11 mouse cellular contexts compared by ENCODE assay signal in genomic region chr6:38145463-38146065, GRCm38 (mm10). TPM values are rescaled to one million over a fixed set of nuclear protein-coding genes. Genes with fewer than 3 reads are reported as not detected.
A peak's percentile ranks its signal among the peaks of the same experiment; 100 is the strongest.
DNase-seq lines count a peak whose midpoint lies in the region; ATAC-seq and TF ChIP-seq lines count a peak whose summit lies in the region.
"Had no signal": no experiment of that assay in that cellular context is flagged by ENCODE, and none has a peak within 500 bp of the region (broad histone marks: within the 10 kb centered on the region; RNA-seq: fewer than 3 reads in every experiment).

No protein-coding gene starts in this region.

- peaks cover 12% of the 10 kb centered on the region for H3K4me1 ChIP-seq in heart, adult 2 months (ENCODE audit: control insufficient read depth, insufficient read depth, low read length)
- H3K4me1 ChIP-seq in embryonic facial prominence, embryonic 15.5 days, result peaks cover 22% of the 10 kb centered on the region

- ATAC-seq in embryonic facial prominence, embryonic 15.5 days (ENCODE audit: insufficient number of reproducible peaks, low FRiP score, low TSS enrichment, low read depth), result no peak
- ATAC-seq: forebrain, embryonic 14.5 days had no signal

- no peak for TF ChIP-seq CTCF in heart, adult 2 months (IDR thresholded peaks at IDR 0.05)

- intact Hi-C loops in heart, adult 2 months (cut with DNase I), result loop anchor here (5.0 kb wide), 1 partner anchor 723 kb away; no protein-coding TSS in a partner anchor

- peak overlapping the region; percentile 75 for H3K27ac ChIP-seq in heart, adult 2 months
- peak overlapping the region; percentile 82 for H3K27ac ChIP-seq in embryonic facial prominence, embryonic 15.5 days (replicated peaks)
- H3K27ac ChIP-seq: neural tube, embryonic 12.5 days had no signal

- H3K9ac ChIP-seq in heart, adult 2 months (ENCODE audit: low read depth, low read length), result no peak overlapping the region
- H3K9ac ChIP-seq in embryonic facial prominence, embryonic 15.5 days, result no peak overlapping the region
- H3K9ac ChIP-seq: neural tube, embryonic 12.5 days had no signal

- no peaks in the 10 kb centered on the region for H3K27me3 ChIP-seq in heart, adult 2 months (ENCODE audit: control insufficient read depth, insufficient read depth, low read length)
- H3K27me3 ChIP-seq in embryonic facial prominence, embryonic 15.5 days, result no peaks in the 10 kb centered on the region
- H3K27me3 ChIP-seq: neural tube, embryonic 12.5 days had no signal

- TF ChIP-seq EP300 in heart, adult 2 months (IDR thresholded peaks at IDR 0.05; ENCODE audit: insufficient read depth, low read depth, low read length), result no peak

- no peaks in the 10 kb centered on the region for H3K79me2 ChIP-seq in heart, adult 2 months (replicated peaks; ENCODE audit: control insufficient read depth, insufficient read depth, low read length)

- H3K4me3 ChIP-seq in heart, adult 2 months, result no peak overlapping the region
- no peak overlapping the region for H3K4me3 ChIP-seq in embryonic facial prominence, embryonic 15.5 days (replicated peaks)
- H3K4me3 ChIP-seq: neural tube, embryonic 12.5 days had no signal

- WGBS in heart, adult 2 months, result 56% methylated on average over 8 of the region's 8 CpGs
- 60% methylated on average over 8 of the region's 8 CpGs for WGBS in embryonic facial prominence, embryonic 15.5 days

- DNase-seq in heart, adult 2 months, result peak; percentile 28 to 37
- DNase-seq in heart, adult 8-10 months (ENCODE audit: low spot score), result no peak
- DNase-seq in 3T3-L1 (ENCODE audit: low read depth, low spot score), result peak; percentile 42
- DNase-seq in kidney, postnatal 14 days, result peak; percentile 72
- no peak for DNase-seq in thymus, postnatal 4 days
- no peak for DNase-seq in c-Kit-positive CD71-positive TER-119-positive erythroid progenitor cells, embryonic 14.5 days (ENCODE audit: low spot score)
- no peak for DNase-seq in embryo, embryonic 10.5 days (ENCODE audit: low spot score)

- H3K36me3 ChIP-seq in heart, adult 2 months (ENCODE audit: control insufficient read depth, insufficient read depth, low read length), result no peaks in the 10 kb centered on the region
- peaks cover 22% of the 10 kb centered on the region for H3K36me3 ChIP-seq in embryonic facial prominence, embryonic 15.5 days

- H3K4me2 ChIP-seq in embryonic facial prominence, embryonic 15.5 days (replicated peaks), result no peak overlapping the region
- H3K4me2 ChIP-seq: neural tube, embryonic 12.5 days had no signal

- TF ChIP-seq POLR2A in heart, adult 2 months (IDR thresholded peaks at IDR 0.05; ENCODE audit: insufficient read depth, low read depth, low read length), result no peak

- no peaks in the 10 kb centered on the region for H3K9me3 ChIP-seq in embryonic facial prominence, embryonic 15.5 days (replicated peaks)
- H3K9me3 ChIP-seq: neural tube, embryonic 12.5 days had no signal

RNA-seq across cellular contexts. Expression of gene Atp6v0a4, which starts 21.2 kb away (rescaled TPM):
- 1 to 10 TPM; 1.0 to 2.5 TPM for total RNA-seq in heart, adult 2 months (2021)
- 0.67 and 1.4 TPM in 2 replicates for polyA plus RNA-seq in heart, adult 2 months (2012; rRNA removed)
- 1 to 10 TPM; 2.0 to 3.9 (median 2.2) TPM for total RNA-seq in heart, adult 8-10 months (2022)
- polyA plus RNA-seq in embryonic facial prominence, embryonic 15.5 days (2015; fragmentation: Nextera tagmentation; extraction: Ambion mirVana), result 7.3 and 7.8 TPM in 2 replicates
- polyA plus RNA-seq: forebrain, embryonic 14.5 days had no signal

RNA-seq across cellular contexts. Expression of gene Tmem213, which starts 36.5 kb away (rescaled TPM):
- total RNA-seq in heart, adult 2 months (2021), result not detected
- polyA plus RNA-seq in heart, adult 2 months (2012; rRNA removed), result not detected in 2 replicates
- not detected for total RNA-seq in heart, adult 8-10 months (2022)
- polyA plus RNA-seq in embryonic facial prominence, embryonic 15.5 days (2015; fragmentation: Nextera tagmentation; extraction: Ambion mirVana), result 6.9 and 8.5 TPM in 2 replicates
- total RNA-seq: liver, adult 2 months had no signal
- polyA plus RNA-seq: forebrain, embryonic 14.5 days; liver, adult 2 months; neural tube, embryonic 12.5 days had no signal

Comparison
In these comparisons a context has a peak if more than half of its experiments do, and no peak if none do; other contexts are left out.
1. DNase-seq: peak in heart, adult 2 months (2 of 2), 3T3-L1 (single experiment) and kidney, postnatal 14 days (single experiment); none in heart, adult 8-10 months (single experiment), thymus, postnatal 4 days (single experiment), c-Kit-positive CD71-positive TER-119-positive erythroid progenitor cells, embryonic 14.5 days (single experiment) and embryo, embryonic 10.5 days (single experiment).